Mouse (Mus musculus) MEL (cell line): ENCODE measurements around the gene Brpf3. TPM values are rescaled to one million over a fixed set of nuclear protein-coding genes. Genes with fewer than 3 reads are reported as not detected.
A peak's percentile ranks its signal among the peaks of the same experiment; 100 is the strongest.

ENCODE experiments used
- DNase-seq: peaks from one replicate; pipeline ENCODE4 v3.0.0; 2011; ENCODE audit warnings: low read depth, low spot score
- H3K27ac ChIP-seq: 2 replicates; pipeline ENCODE4 v1.5.1; 2012; ENCODE audit warnings: low read depth, mild to moderate bottlenecking, control low read depth, low read length, moderate library complexity; ENCODE audit not compliant: control insufficient read depth
- H3K27me3 ChIP-seq, 2 experiments: fragments of 150-350 bp in 1 of 2; sonication (generic) in 1 of 2; 2 replicates each; pipeline ENCODE4 v1.6.1; 2012; ENCODE audit warnings: low read length in 2 of 2, mild to moderate bottlenecking in 2 of 2, improper control_type of control experiment in 1 of 2, moderate library complexity in 1 of 2; ENCODE audit not compliant: insufficient read depth in 2 of 2, control insufficient read depth in 1 of 2
- H3K36me3 ChIP-seq, 2 experiments: 2 replicates each; pipeline ENCODE4 v1.6.1; 2012 to 2014; ENCODE audit warnings: low read length in 2 of 2, improper control_type of control experiment in 1 of 2, inconsistent platforms in 1 of 2, mild to moderate bottlenecking in 1 of 2; ENCODE audit not compliant: insufficient read depth in 2 of 2, control insufficient read depth in 1 of 2
- H3K4me1 ChIP-seq, 2 experiments: fragments of 150-350 bp in 1 of 2; sonication (generic) in 1 of 2; 2 replicates each; pipeline ENCODE4 v1.6.1; 2012; ENCODE audit warnings: low read length in 2 of 2, improper control_type of control experiment in 1 of 2, mild to moderate bottlenecking in 1 of 2; ENCODE audit not compliant: insufficient read depth in 2 of 2, control insufficient read depth in 1 of 2
- H3K4me3 ChIP-seq, 2 experiments: fragments of 150-350 bp in 1 of 2; sonication (generic) in 1 of 2; 2 replicates each; pipeline ENCODE4 v1.5.1; 2012; ENCODE audit warnings: low read depth in 2 of 2, low read length in 2 of 2, mild to moderate bottlenecking in 2 of 2, moderate library complexity in 2 of 2, control low read depth in 1 of 2, improper control_type of control experiment in 1 of 2; ENCODE audit not compliant: control insufficient read depth in 1 of 2, insufficient read depth in 1 of 2
- H3K79me2 ChIP-seq: 2 replicates; pipeline ENCODE4 v1.6.1; 2012; ENCODE audit warnings: mild to moderate bottlenecking, low read length, moderate library complexity; ENCODE audit not compliant: control insufficient read depth, poor library complexity, insufficient read depth
- H3K9ac ChIP-seq: 2 replicates; pipeline ENCODE4 v1.6.1; 2012; ENCODE audit warnings: low read depth, mild to moderate bottlenecking, control low read depth, low read length, moderate library complexity; ENCODE audit not compliant: control insufficient read depth, poor library complexity, severe bottlenecking
- H3K9me3 ChIP-seq: fragments of 150-350 bp; sonication (generic); replicated peaks from 2 replicates; pipeline ENCODE4 v1.6.1; 2012; ENCODE audit warnings: mild to moderate bottlenecking, low read length, improper control_type of control experiment, moderate library complexity; ENCODE audit not compliant: insufficient read depth
- CHD1 ChIP-seq: IDR thresholded peaks from 2 replicates; pipeline ENCODE4 v1.6.1; 2012; ENCODE audit warnings: low read depth, mild to moderate bottlenecking, inconsistent platforms, low read length, improper control_type of control experiment
- CTCF ChIP-seq, 3 experiments: IDR thresholded peaks in 2 of 3; conservative IDR thresholded peaks in 1 of 3; 2 replicates each; pipeline ENCODE4 v1.5.1; 2011 to 2012; ENCODE audit warnings: low read length in 3 of 3, low read depth in 2 of 3, mild to moderate bottlenecking in 2 of 3, improper control_type of control experiment in 1 of 3, inconsistent platforms in 1 of 3, mixed read lengths in 1 of 3, moderate library complexity in 1 of 3; ENCODE audit not compliant: control insufficient read depth in 1 of 3, insufficient read depth in 1 of 3, poor library complexity in 1 of 3, severe bottlenecking in 1 of 3
- EP300 ChIP-seq, 2 experiments: IDR thresholded peaks; 2 replicates each; pipeline ENCODE4 v1.6.1; 2011; ENCODE audit warnings: improper control_type of control experiment in 2 of 2, low read length in 2 of 2, low read depth in 1 of 2, mild to moderate bottlenecking in 1 of 2
- ETS1 ChIP-seq: IDR thresholded peaks from 2 replicates; pipeline ENCODE4 v1.6.1; 2012; ENCODE audit warnings: low read depth, mild to moderate bottlenecking, inconsistent platforms, low read length, improper control_type of control experiment, moderate library complexity
- GABPA ChIP-seq: IDR thresholded peaks from 2 replicates; pipeline ENCODE4 v1.6.1; 2012; ENCODE audit warnings: low read depth, mild to moderate bottlenecking, inconsistent platforms, low read length, improper control_type of control experiment, moderate library complexity
- GATA1 ChIP-seq: IDR thresholded peaks from 2 replicates; pipeline ENCODE4 v1.6.1; 2011; ENCODE audit warnings: low read depth, low read length, improper control_type of control experiment
- HCFC1 ChIP-seq: IDR thresholded peaks from 2 replicates; pipeline ENCODE4 v1.6.1; 2012; ENCODE audit warnings: low read depth, mild to moderate bottlenecking, inconsistent platforms, low read length, improper control_type of control experiment, moderate library complexity
- KAT2A ChIP-seq: conservative IDR thresholded peaks from 2 replicates; pipeline ENCODE4 v1.6.1; 2012; ENCODE audit warnings: low read depth, low read length, improper control_type of control experiment, inconsistent platforms
- MYB ChIP-seq: IDR thresholded peaks from 2 replicates; pipeline ENCODE4 v1.6.1; 2011; ENCODE audit warnings: mild to moderate bottlenecking, low read depth, low read length, improper control_type of control experiment
- MYC ChIP-seq: IDR thresholded peaks from 2 replicates; pipeline ENCODE4 v1.6.1; 2011; ENCODE audit warnings: low read depth, mild to moderate bottlenecking, low read length, improper control_type of control experiment, moderate library complexity
- NRF1 ChIP-seq: IDR thresholded peaks from 2 replicates; pipeline ENCODE4 v1.6.1; 2014; ENCODE audit warnings: low read depth, mild to moderate bottlenecking, inconsistent platforms, low read length, improper control_type of control experiment, moderate library complexity; ENCODE audit not compliant: poor library complexity, insufficient read depth, severe bottlenecking
- POLR2AphosphoS5 ChIP-seq: IDR thresholded peaks from 2 replicates; pipeline ENCODE4 v1.6.1; 2012; ENCODE audit warnings: low read depth, borderline replicate concordance, mild to moderate bottlenecking, inconsistent platforms, low read length, moderate library complexity, mixed read lengths
- SIN3A ChIP-seq: IDR thresholded peaks from 2 replicates; pipeline ENCODE4 v1.6.1; 2012; ENCODE audit warnings: low read length, improper control_type of control experiment, inconsistent platforms
- TAL1 ChIP-seq: IDR thresholded peaks from 2 replicates; pipeline ENCODE4 v1.6.1; 2012; ENCODE audit warnings: mild to moderate bottlenecking, inconsistent platforms, low read length, moderate library complexity, mixed read lengths
- TBP ChIP-seq: IDR thresholded peaks from 2 replicates; pipeline ENCODE4 v1.8.0; 2011; ENCODE audit warnings: low read depth, low read length, improper control_type of control experiment
- TCF12 ChIP-seq: IDR thresholded peaks from 2 replicates; pipeline ENCODE4 v1.6.1; 2014; ENCODE audit warnings: low read depth, mild to moderate bottlenecking, inconsistent platforms, low read length, improper control_type of control experiment, moderate library complexity
- UBTF ChIP-seq: IDR thresholded peaks from 2 replicates; pipeline ENCODE4 v1.6.1; 2012; ENCODE audit warnings: low read depth, mild to moderate bottlenecking, inconsistent platforms, low read length, improper control_type of control experiment, moderate library complexity, borderline replicate concordance; ENCODE audit not compliant: insufficient read depth
- USF2 ChIP-seq, 2 experiments: IDR thresholded peaks; 2 replicates each; pipeline ENCODE4 v1.6.1; 2011 to 2012; ENCODE audit warnings: improper control_type of control experiment in 2 of 2, low read length in 2 of 2, borderline replicate concordance in 1 of 2, inconsistent platforms in 1 of 2, low read depth in 1 of 2, mild to moderate bottlenecking in 1 of 2; ENCODE audit not compliant: insufficient read depth in 1 of 2
- ZKSCAN1 ChIP-seq: IDR thresholded peaks from 2 replicates; pipeline ENCODE4 v1.6.1; 2012; ENCODE audit warnings: low read depth, mild to moderate bottlenecking, inconsistent platforms, low read length, improper control_type of control experiment, moderate library complexity
- ZNF384 ChIP-seq: IDR thresholded peaks from 2 replicates; pipeline ENCODE4 v1.6.1; 2012; ENCODE audit warnings: low read depth, mild to moderate bottlenecking, inconsistent platforms, low read length, improper control_type of control experiment
- polyA plus RNA-seq, 2 experiments: library from polyadenylated mRNA; stranded (reverse) in 1 of 2; unstranded in 1 of 2; fragments of >175 nt in 1 of 2; fragments of >200 nt in 1 of 2; gene quantifications; 2 replicates each; pipeline versions ENCODE4 v1.2.1 to v1.2.4; 2012; ENCODE audit warnings: low replicate concordance in 2 of 2, low read depth in 1 of 2; ENCODE audit not compliant: insufficient read length in 2 of 2, insufficient read depth in 1 of 2, missing spikeins in 1 of 2
- total RNA-seq: library from RNA; depleted of rRNA; stranded (reverse); fragments of 300-350 nt; gene quantifications from 2 replicates; pipeline ENCODE4 v1.2.3, GENCODE M21; 2012

Brpf3 gene
- total and polyA plus RNA-seq, 3 experiments = 1.7 to 23.7 TPM; not detected in 1

GRCm38 (mm10) chr17:28831065-28831464 is 30.2 kb downstream of the Brpf3 start:
- Histone ChIP-seq H3K36me3 (peaks cover 0 to 14% of the 10 kb centered on the region in 2 experiments; a peak in 2 of 4 replicates), H3K4me1 (peaks cover 5 to 15% of the 10 kb centered on the region in 2 experiments), H3K27me3 (no peaks in the 10 kb centered on the region), H3K27ac (no peak overlapping the region), H3K4me3 (no peak overlapping the region), H3K9me3 (no peaks in the 10 kb centered on the region), H3K79me2 (no peaks in the 10 kb centered on the region), H3K9ac (no peak overlapping the region)
- TF ChIP-seq KAT2A = no peak
- no peak for TF ChIP-seq CHD1
- no peak for TF ChIP-seq TCF12
- TF ChIP-seq ZNF384 = no peak
- TF ChIP-seq MYB = no peak
- no peak for TF ChIP-seq USF2 (IDR thresholded peaks at IDR 0.05; ENCODE audit: borderline replicate concordance in 1 of 2, insufficient read depth in 1 of 2, low read depth in 1 of 2, low read length in 2 of 2)
- TF ChIP-seq, all 39 proteins: peak for 0
- DNase-seq = no peak

GRCm38 (mm10) chr17:28832040-28832439 is 31.1 kb downstream of the Brpf3 start:
- Histone ChIP-seq H3K9me3 (no peaks in the 10 kb centered on the region), H3K27ac (no peak overlapping the region), H3K4me3 (no peak overlapping the region), H3K4me1 (peaks cover 5 to 15% of the 10 kb centered on the region in 2 experiments), H3K79me2 (no peaks in the 10 kb centered on the region), H3K27me3 (no peaks in the 10 kb centered on the region), H3K9ac (no peak overlapping the region), H3K36me3 (peaks cover 0 to 14% of the 10 kb centered on the region in 2 experiments; a peak in 2 of 4 replicates)
- TF ChIP-seq CTCF (IDR thresholded peaks at IDR 0.05 in 2 of 3, conservative IDR thresholded peaks at IDR 0.05 in 1 of 3; ENCODE audit: control insufficient read depth in 1 of 3, insufficient read depth in 1 of 3, low read depth in 2 of 3, low read length in 3 of 3, poor library complexity in 1 of 3, severe bottlenecking in 1 of 3) (0 out of 6 replicates have a peak, but pooled peaks of 1 of the 3 experiments have one; percentile 8), CHD1 (no peak), ETS1 (0 out of 2 replicates have a peak, but pooled peaks have one; percentile 3), GABPA (no peak), EP300 (IDR thresholded peaks at IDR 0.05; ENCODE audit: low read depth in 1 of 2, low read length in 2 of 2) (no peak), NRF1 (no peak), HCFC1 (no peak)
- DNase-seq = no peak

GRCm38 (mm10) chr17:28832875-28833274 is 32.0 kb downstream of the Brpf3 start:
- H3K9me3 ChIP-seq = no peaks in the 10 kb centered on the region
- H3K9ac ChIP-seq = no peak overlapping the region
- TF ChIP-seq TBP = peak; percentile 92
- peak; percentile 67 for TF ChIP-seq GATA1
- no peak for TF ChIP-seq SIN3A
- TF ChIP-seq UBTF = 0 out of 2 replicates have a peak, but pooled peaks have one; percentile 77
- no peak for TF ChIP-seq MYC
- TF ChIP-seq EP300 (IDR thresholded peaks at IDR 0.05; ENCODE audit: low read depth in 1 of 2, low read length in 2 of 2) = peak in 1 of 2 experiments; percentile 34; a peak in 2 of 4 replicates
- TF ChIP-seq POLR2AphosphoS5 = no peak
- no peak for TF ChIP-seq ZKSCAN1
- no peak for TF ChIP-seq GABPA
- peak; percentile 87 for TF ChIP-seq TAL1
- no peaks in the 10 kb centered on the region for H3K27me3 ChIP-seq
- H3K36me3 ChIP-seq = peaks cover 0 to 14% of the 10 kb centered on the region in 2 experiments; a peak in 2 of 4 replicates
- DNase-seq = peak; percentile 72
- peaks cover 5 to 15% of the 10 kb centered on the region in 2 experiments for H3K4me1 ChIP-seq
- H3K79me2 ChIP-seq = no peaks in the 10 kb centered on the region
- no peak overlapping the region for H3K27ac ChIP-seq
- no peak overlapping the region for H3K4me3 ChIP-seq
